Comparison of ENCODE assay signal across 8 mouse cellular contexts in genomic region chr12:31350944-31351928, GRCm38 (mm10). TPM values are rescaled to one million over a fixed set of nuclear protein-coding genes. Genes with fewer than 3 reads are reported as not detected.
DNase-seq lines count a peak whose midpoint lies in the region; ATAC-seq lines count a peak whose summit lies in the region.

Dld (minus strand) TSS chr12:31351453.

- WGBS in hindbrain, embryonic 11.5 days = 5% methylated on average over 63 of the region's 66 CpGs

- peak; percentile 100 for ATAC-seq in hindbrain, embryonic 11.5 days (ENCODE audit: low FRiP score)

- H3K4me1 ChIP-seq in hindbrain, embryonic 11.5 days (replicated peaks; ENCODE audit: control insufficient read depth, insufficient read depth, low read length) = no peaks in the 10 kb centered on the region

- no peaks in the 10 kb centered on the region for H3K9me3 ChIP-seq in hindbrain, embryonic 11.5 days (ENCODE audit: control insufficient read depth, low read length)

- peak within 1 kb of the TSS; percentile 75 for H3K4me2 ChIP-seq in hindbrain, embryonic 11.5 days (replicated peaks; ENCODE audit: low read depth, low read length)

- no peaks in the 10 kb centered on the region for H3K27me3 ChIP-seq in hindbrain, embryonic 11.5 days (ENCODE audit: control insufficient read depth, insufficient read depth, low read length)

- 0 out of 2 replicates have a peak, but pooled peaks cover 3% of the 10 kb centered on the region for H3K36me3 ChIP-seq in hindbrain, embryonic 11.5 days (ENCODE audit: control insufficient read depth, insufficient read depth, low read length)

- no peak within 1 kb of the TSS for H3K27ac ChIP-seq in hindbrain, embryonic 11.5 days (ENCODE audit: low read depth, low read length)

- DNase-seq in Muller cell, postnatal 12 days (ENCODE audit: inconsistent ontology term) = peak; percentile 96
- peak; percentile 96 for DNase-seq in cerebellum, adult 9-11 months
- peak; percentile 94 to 98 for DNase-seq in frontal cortex, adult 2 months (ENCODE audit: extremely low spot score in 1 of 2, low spot score in 1 of 2)
- peak; percentile 96 for DNase-seq in hindbrain, embryonic 11.5 days (ENCODE audit: low spot score)
- peak; percentile 95 to 96 for DNase-seq in layer of hippocampus, postnatal 10 days (ENCODE audit: low spot score in 2 of 2)
- peak; percentile 98 for DNase-seq in lung, postnatal 10 days
- peak; percentile 95 for DNase-seq in ovary, postnatal 36 days (ENCODE audit: low spot score)
- DNase-seq in thymus, postnatal 25 days = peak; percentile 96

- H3K4me3 ChIP-seq in hindbrain, embryonic 11.5 days (ENCODE audit: low read depth, low read length) = peak within 1 kb of the TSS; percentile 96

- H3K9ac ChIP-seq in hindbrain, embryonic 11.5 days (ENCODE audit: low read depth, low read length) = peak within 1 kb of the TSS; percentile 92

RNA-seq across cellular contexts. Expression of gene Dld, which starts in this region (rescaled TPM):
- 90.4 and 99.2 TPM in 2 replicates for polyA plus RNA-seq in frontal cortex, adult 2 months (2012; rRNA removed)
- polyA plus RNA-seq in hindbrain, embryonic 11.5 days (2014; fragmentation: Nextera tagmentation; extraction: Ambion mirVana) = 165 and 170 TPM in 2 replicates
- total RNA-seq in layer of hippocampus, postnatal 10 days (2021) = 100 to 1,000 TPM; 113 to 125 TPM
